Mouse (Mus musculus): ENCODE measurements around the gene Ccdc92b. TPM values are rescaled to one million over a fixed set of nuclear protein-coding genes. Genes with fewer than 3 reads are reported as not detected.
"Not testable (repeated sequence)": the region's sequence is repeated elsewhere in the genome, so short reads cannot be mapped to it uniquely, and the experiment has no call there.

Ccdc92b gene
- total and polyA plus RNA-seq, 2 experiments: 0.06 to 0.09 TPM

- TF ChIP-seq CTCF (IDR thresholded peaks at IDR 0.05; ENCODE audit: low read depth, low read length) (no peak), POLR2A (IDR thresholded peaks at IDR 0.05; ENCODE audit: extremely low read depth, insufficient read depth, low read length) (no peak)
- H3K79me2 ChIP-seq (ENCODE audit: control insufficient read depth, insufficient read depth, low read length): no peaks in the 10 kb centered on the region
- H3K9ac ChIP-seq (ENCODE audit: low read depth, low read length): no peak overlapping the region
- no peaks in the 10 kb centered on the region for H3K4me1 ChIP-seq (ENCODE audit: control insufficient read depth, insufficient read depth, low read length)
- H3K36me3 ChIP-seq (ENCODE audit: control insufficient read depth, insufficient read depth, low read length): no peaks in the 10 kb centered on the region
- no peak overlapping the region for H3K4me3 ChIP-seq (ENCODE audit: insufficient read depth, low read depth, low read length)
- DNase-seq (ENCODE audit: extremely low read depth, low read depth, low spot score): no peak
- no peak overlapping the region for H3K27ac ChIP-seq (replicated peaks; ENCODE audit: insufficient read depth, low read depth, low read length)
- no peaks in the 10 kb centered on the region for H3K27me3 ChIP-seq (ENCODE audit: control insufficient read depth, insufficient read depth, low read length)
- WGBS: 22% methylated on average over 3 of the region's 3 CpGs
These were observed 42.3 kb upstream of the Ccdc92b start for GRCm38 (mm10) chr11:74577068-74577467.

- H3K4me1 ChIP-seq (ENCODE audit: control insufficient read depth, insufficient read depth, low read length); H3K27me3 ChIP-seq (ENCODE audit: control insufficient read depth, insufficient read depth, low read length); DNase-seq (ENCODE audit: extremely low read depth, low read depth, low spot score); H3K4me3 ChIP-seq (ENCODE audit: insufficient read depth, low read depth, low read length); H3K9ac ChIP-seq (ENCODE audit: low read depth, low read length); H3K27ac ChIP-seq (replicated peaks; ENCODE audit: insufficient read depth, low read depth, low read length); H3K79me2 ChIP-seq (ENCODE audit: control insufficient read depth, insufficient read depth, low read length); H3K36me3 ChIP-seq (ENCODE audit: control insufficient read depth, insufficient read depth, low read length): not testable (repeated sequence)
- 54% methylated on average over 4 of the region's 4 CpGs for WGBS
- TF ChIP-seq CTCF (IDR thresholded peaks at IDR 0.05; ENCODE audit: low read depth, low read length): peak; percentile 22; the same call in 1 of the 2 replicates
These were observed 38.1 kb upstream of the Ccdc92b start for GRCm38 (mm10) chr11:74581333-74581732.

GRCm38 (mm10) chr11:74582464-74582863, 36.9 kb upstream of the Ccdc92b start:
- 74% methylated on average over 3 of the region's 3 CpGs for WGBS
- Histone ChIP-seq H3K4me3 (ENCODE audit: insufficient read depth, low read depth, low read length) (no peak overlapping the region), H3K4me1 (ENCODE audit: control insufficient read depth, insufficient read depth, low read length) (no peaks in the 10 kb centered on the region), H3K27me3 (ENCODE audit: control insufficient read depth, insufficient read depth, low read length) (no peaks in the 10 kb centered on the region), H3K9ac (ENCODE audit: low read depth, low read length) (no peak overlapping the region), H3K36me3 (ENCODE audit: control insufficient read depth, insufficient read depth, low read length) (no peaks in the 10 kb centered on the region), H3K27ac (replicated peaks; ENCODE audit: insufficient read depth, low read depth, low read length) (no peak overlapping the region), H3K79me2 (ENCODE audit: control insufficient read depth, insufficient read depth, low read length) (no peaks in the 10 kb centered on the region)
- DNase-seq (ENCODE audit: extremely low read depth, low read depth, low spot score): no peak
- TF ChIP-seq POLR2A (IDR thresholded peaks at IDR 0.05; ENCODE audit: extremely low read depth, insufficient read depth, low read length) (no peak), CTCF (IDR thresholded peaks at IDR 0.05; ENCODE audit: low read depth, low read length) (no peak)

- no peak overlapping the region for H3K27ac ChIP-seq (replicated peaks; ENCODE audit: insufficient read depth, low read depth, low read length)
- no peaks in the 10 kb centered on the region for H3K79me2 ChIP-seq (ENCODE audit: control insufficient read depth, insufficient read depth, low read length)
- no peaks in the 10 kb centered on the region for H3K36me3 ChIP-seq (ENCODE audit: control insufficient read depth, insufficient read depth, low read length)
- WGBS: 70% methylated on average over 7 of the region's 7 CpGs
- no peak for DNase-seq (ENCODE audit: extremely low read depth, low read depth, low spot score)
- H3K9ac ChIP-seq (ENCODE audit: low read depth, low read length): no peak overlapping the region
- 0 out of 2 replicates have a peak, but pooled peaks cover 2% of the 10 kb centered on the region for H3K27me3 ChIP-seq (ENCODE audit: control insufficient read depth, insufficient read depth, low read length)
- H3K4me1 ChIP-seq (ENCODE audit: control insufficient read depth, insufficient read depth, low read length): no peaks in the 10 kb centered on the region
- no peak overlapping the region for H3K4me3 ChIP-seq (ENCODE audit: insufficient read depth, low read depth, low read length)
- TF ChIP-seq CTCF (IDR thresholded peaks at IDR 0.05; ENCODE audit: low read depth, low read length): no peak
- no peak for TF ChIP-seq POLR2A (IDR thresholded peaks at IDR 0.05; ENCODE audit: extremely low read depth, insufficient read depth, low read length)
These were observed 35.5 kb upstream of the Ccdc92b start for GRCm38 (mm10) chr11:74583824-74584349.

GRCm38 (mm10) chr11:74584946-74585723, 34.3 kb upstream of the Ccdc92b start:
- peaks cover 8% of the 10 kb centered on the region for H3K27me3 ChIP-seq (ENCODE audit: control insufficient read depth, insufficient read depth, low read length)
- H3K36me3 ChIP-seq (ENCODE audit: control insufficient read depth, insufficient read depth, low read length): no peaks in the 10 kb centered on the region
- no peak overlapping the region for H3K27ac ChIP-seq (replicated peaks; ENCODE audit: insufficient read depth, low read depth, low read length)
- no peaks in the 10 kb centered on the region for H3K79me2 ChIP-seq (ENCODE audit: control insufficient read depth, insufficient read depth, low read length)
- no peak for DNase-seq (ENCODE audit: extremely low read depth, low read depth, low spot score)
- TF ChIP-seq POLR2A (IDR thresholded peaks at IDR 0.05; ENCODE audit: extremely low read depth, insufficient read depth, low read length) (no peak), CTCF (IDR thresholded peaks at IDR 0.05; ENCODE audit: low read depth, low read length) (no peak)
- no peak overlapping the region for H3K9ac ChIP-seq (ENCODE audit: low read depth, low read length)
- H3K4me1 ChIP-seq (ENCODE audit: control insufficient read depth, insufficient read depth, low read length): no peaks in the 10 kb centered on the region
- no peak overlapping the region for H3K4me3 ChIP-seq (ENCODE audit: insufficient read depth, low read depth, low read length)
- 57% methylated on average over 10 of the region's 10 CpGs for WGBS

GRCm38 (mm10) chr11:74586401-74586800, 33.0 kb upstream of the Ccdc92b start:
- TF ChIP-seq POLR2A (IDR thresholded peaks at IDR 0.05; ENCODE audit: extremely low read depth, insufficient read depth, low read length): no peak
- TF ChIP-seq CTCF (IDR thresholded peaks at IDR 0.05; ENCODE audit: low read depth, low read length): no peak
- peaks cover 9% of the 10 kb centered on the region for H3K27me3 ChIP-seq (ENCODE audit: control insufficient read depth, insufficient read depth, low read length)
- no peaks in the 10 kb centered on the region for H3K79me2 ChIP-seq (ENCODE audit: control insufficient read depth, insufficient read depth, low read length)
- no peak overlapping the region for H3K27ac ChIP-seq (replicated peaks; ENCODE audit: insufficient read depth, low read depth, low read length)
- WGBS: 54% methylated on average over 5 of the region's 5 CpGs
- H3K36me3 ChIP-seq (ENCODE audit: control insufficient read depth, insufficient read depth, low read length): no peaks in the 10 kb centered on the region
- no peak overlapping the region for H3K9ac ChIP-seq (ENCODE audit: low read depth, low read length)
- no peak overlapping the region for H3K4me3 ChIP-seq (ENCODE audit: insufficient read depth, low read depth, low read length)
- H3K4me1 ChIP-seq (ENCODE audit: control insufficient read depth, insufficient read depth, low read length): no peaks in the 10 kb centered on the region
- no peak for DNase-seq (ENCODE audit: extremely low read depth, low read depth, low spot score)

All from liver, adult 2 months (tissue).